Mouse (Mus musculus) right cerebral cortex, adult 18-20 months (tissue): Measurements from ENCODE around the gene Tmem266.

Experiments used
- DNase-seq: peaks from one replicate; pipeline ENCODE4 v3.0.0; 2022; ENCODE audit warnings: mixed read lengths

The Tmem266 gene

DNA sequence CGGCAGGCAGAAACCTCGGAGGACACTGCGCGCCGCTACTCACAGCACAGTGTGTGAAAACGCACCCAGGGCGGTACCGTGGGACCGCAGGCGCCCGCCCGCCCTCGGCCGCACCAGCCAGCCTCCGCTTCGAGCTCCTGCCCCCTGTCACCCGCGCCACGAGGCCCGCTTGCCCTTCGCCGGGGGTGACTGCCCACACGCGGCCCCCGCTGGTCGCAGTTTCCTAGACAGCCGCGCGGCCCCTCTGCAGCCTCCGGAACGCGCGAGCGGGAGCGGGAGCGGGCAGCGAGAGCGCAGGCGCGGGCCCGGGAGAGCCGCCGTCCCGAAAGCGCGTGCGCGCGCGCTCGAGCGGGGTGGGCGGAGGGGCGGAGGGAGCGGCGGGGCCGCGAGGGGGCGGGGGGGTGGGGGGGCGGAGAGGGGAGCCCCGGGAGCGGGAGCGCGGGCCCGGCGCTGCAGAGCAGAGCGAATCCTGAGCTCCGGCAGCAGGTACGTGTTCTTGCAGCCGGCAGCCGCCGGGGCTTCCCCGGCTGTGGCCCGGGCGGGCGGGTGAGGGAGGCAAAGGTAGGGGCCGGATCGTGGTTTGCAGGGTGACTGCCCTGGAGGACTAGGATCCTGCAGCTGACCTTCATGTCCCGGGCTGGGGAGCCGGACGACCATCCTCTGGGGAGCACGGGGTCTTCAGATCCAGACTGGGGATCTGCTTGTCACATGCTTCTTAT lies at the start of gene Tmem266, which contains the start of gene Nrg4:
Tmem266 (plus strand) TSS at position 399 of the 719 bp plus-strand sequence.
Nrg4 (minus strand) TSS at position 330 of the 719 bp plus-strand sequence.
- DNase-seq = peak; percentile 83

- no peak for DNase-seq
Measured at GRCm38 (mm10) chr9:55277562-55277961, 49.2 kb upstream of the Tmem266 start.

DNA sequence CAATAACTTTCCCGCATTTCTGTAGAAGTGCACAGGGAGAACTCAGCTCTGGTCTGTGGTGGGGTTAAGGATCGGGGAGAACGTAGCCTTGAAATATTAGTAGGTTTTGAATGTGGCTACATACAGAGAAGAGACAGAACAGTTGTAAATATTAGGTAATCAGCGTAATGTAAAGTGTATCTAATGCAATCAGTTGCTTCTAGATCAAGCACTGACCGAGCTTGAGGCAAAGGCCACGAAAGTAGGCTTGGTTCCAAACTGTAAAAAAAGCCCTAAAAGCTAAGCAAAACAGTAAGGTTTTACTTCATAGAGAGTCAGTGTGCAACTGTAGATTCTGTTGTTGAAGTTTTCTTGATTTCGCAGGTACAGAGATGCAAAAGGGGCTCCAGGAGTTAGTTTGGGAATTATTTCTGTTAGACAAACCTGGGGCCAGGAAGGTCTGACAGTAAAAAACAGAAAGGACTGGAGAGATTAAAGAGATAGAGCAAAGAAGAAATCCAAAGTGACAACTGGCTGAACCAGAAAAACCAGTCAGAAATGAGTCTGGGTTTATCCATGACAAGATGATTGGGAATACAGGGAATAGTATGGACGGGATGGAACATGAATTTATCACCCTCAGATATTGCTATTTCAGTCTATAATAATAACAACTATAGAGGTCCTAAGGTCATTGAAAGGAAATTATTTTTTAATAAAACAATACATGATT lies 47.4 kb upstream of the Tmem266 start:
- DNase-seq = no peak

DNA sequence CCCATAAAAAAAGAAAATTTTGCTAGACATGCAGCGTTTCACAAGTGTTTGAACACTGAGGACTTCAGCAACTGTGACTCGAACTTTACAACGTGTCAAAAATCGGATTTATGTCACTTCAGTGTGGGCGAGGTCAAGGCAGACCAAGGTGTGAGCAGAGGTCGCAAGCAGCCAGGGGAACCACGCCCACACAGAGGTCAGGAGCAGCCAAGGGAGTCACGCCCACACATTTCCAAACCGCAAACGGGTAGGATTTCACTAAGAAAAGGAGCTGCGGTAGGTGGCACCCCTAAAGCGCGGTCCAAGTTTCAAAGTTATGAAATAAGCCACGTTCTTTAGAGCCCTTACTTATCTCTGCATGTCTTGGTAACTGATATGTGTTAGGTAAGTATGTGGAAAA lies 43.2 kb upstream of the Tmem266 start:
- no peak for DNase-seq

- no peak for DNase-seq
Measured at GRCm38 (mm10) chr9:55285197-55285596, 41.5 kb upstream of the Tmem266 start.

DNA sequence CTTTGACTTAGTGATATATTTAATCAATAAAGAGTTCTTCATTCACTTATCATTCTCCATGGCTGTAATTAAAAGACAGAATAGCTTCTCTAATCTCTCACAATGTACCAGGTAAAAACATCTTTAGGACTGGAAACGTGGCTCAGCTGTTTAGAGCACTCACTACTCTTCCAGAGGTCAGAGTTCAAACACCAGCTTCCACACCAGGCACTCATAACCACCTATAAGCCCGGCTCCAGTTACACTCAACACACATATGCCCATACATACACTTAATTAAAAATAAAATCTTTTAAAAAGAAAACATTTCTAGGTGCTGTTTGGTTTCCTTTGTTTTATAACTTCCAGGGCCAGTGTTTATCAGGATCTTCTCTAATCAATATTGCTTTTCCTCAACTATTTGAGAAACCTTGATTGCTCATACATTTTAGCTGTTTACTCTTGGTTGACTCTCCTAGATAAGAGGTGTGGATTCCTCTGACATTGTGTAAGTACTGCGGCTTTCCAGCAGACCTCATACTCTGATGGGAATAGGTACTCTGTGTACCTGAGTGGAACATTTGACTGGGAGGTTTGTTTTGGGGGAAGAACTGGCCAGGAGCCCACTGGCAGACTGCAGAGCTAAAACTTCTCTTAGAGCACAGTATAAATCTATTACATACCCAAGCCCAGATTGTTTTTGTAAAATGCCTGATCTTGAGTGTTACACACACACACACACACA lies 37.1 kb upstream of the Tmem266 start:
- no peak for DNase-seq

GRCm38 (mm10) chr9:55291966-55292365 lies 34.7 kb upstream of the Tmem266 start:
- DNase-seq = no peak

DNA sequence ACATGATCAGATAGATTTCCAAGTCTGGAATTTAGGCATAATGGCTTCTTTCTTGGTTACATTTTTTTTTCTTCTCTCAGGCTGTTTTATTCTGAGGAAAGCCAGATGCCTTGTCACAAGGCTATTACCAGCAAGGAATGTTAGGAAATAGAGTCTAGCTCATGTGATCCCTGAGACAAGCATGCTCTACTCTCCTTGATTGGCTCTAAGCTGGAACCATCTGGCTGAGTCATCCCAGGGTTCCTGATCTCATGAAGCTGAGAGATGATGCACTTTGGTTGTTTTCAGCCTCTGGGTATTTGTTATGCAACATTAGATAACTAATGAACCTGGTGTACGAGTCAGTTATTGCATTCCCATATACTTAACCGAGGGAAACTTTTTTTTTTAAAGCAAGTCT lies 30.5 kb upstream of the Tmem266 start:
- no peak for DNase-seq

DNA sequence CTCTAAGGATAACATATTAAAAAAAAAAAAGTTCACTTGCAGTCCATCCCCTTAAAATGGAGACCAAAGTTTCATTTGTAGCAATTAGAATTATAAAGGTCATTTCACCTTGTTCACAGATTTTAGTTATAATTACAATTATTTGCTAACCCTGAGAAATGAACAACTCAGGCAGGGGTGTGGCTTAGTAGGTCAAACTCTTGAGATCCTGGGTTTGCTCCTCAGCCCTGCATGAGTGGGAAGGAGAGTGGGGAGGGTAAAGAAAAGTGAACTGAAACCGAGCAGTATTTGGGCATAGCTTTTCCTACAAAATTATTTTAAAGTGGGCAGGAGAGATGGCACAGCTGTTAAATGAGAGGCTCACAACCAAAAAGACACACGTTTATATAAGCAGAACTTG lies 19.6 kb upstream of the Tmem266 start:
- DNase-seq = no peak

DNA sequence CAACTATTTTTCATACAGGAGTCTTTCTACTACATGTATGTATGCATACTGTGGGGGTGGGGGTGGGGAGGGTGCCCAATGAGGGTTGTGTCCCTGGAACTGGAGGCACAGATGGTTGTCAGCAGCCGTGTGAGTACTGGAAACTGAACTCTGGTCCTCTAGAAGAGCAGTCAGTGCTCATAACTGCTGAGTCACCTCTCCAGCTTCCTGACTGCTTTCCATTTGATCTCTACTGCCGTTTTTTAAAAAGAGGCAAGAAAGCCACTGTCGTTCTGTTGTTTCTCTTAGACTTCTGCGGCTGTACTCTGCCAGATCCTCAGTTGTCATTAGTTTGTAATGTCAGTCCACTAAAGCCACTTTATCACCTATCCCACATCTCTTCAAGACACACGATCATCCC lies 19.2 kb upstream of the Tmem266 start:
- no peak for DNase-seq

DNA sequence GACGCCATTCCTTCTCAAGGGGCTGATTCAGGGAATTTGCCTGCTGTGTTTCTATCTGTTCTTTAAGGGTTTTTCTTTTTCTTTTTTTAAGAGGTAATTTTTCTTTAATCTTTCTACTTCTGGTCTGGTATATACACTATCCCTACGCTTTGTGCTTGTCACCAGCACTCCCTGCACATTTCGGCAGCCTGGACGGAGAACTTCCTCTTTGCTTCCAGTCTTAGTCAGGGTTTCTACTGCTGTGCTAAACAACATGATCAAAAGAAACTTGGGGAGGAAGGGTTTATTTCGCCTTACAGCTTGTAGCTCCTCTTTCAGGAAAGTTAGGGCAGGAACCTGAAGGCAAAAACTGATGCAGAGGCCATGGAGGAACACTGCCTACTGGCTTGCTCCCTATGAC lies 18.3 kb upstream of the Tmem266 start:
- no peak for DNase-seq

- DNase-seq = peak; percentile 65
Measured at GRCm38 (mm10) chr9:55311560-55311959, 15.2 kb upstream of the Tmem266 start.

DNA sequence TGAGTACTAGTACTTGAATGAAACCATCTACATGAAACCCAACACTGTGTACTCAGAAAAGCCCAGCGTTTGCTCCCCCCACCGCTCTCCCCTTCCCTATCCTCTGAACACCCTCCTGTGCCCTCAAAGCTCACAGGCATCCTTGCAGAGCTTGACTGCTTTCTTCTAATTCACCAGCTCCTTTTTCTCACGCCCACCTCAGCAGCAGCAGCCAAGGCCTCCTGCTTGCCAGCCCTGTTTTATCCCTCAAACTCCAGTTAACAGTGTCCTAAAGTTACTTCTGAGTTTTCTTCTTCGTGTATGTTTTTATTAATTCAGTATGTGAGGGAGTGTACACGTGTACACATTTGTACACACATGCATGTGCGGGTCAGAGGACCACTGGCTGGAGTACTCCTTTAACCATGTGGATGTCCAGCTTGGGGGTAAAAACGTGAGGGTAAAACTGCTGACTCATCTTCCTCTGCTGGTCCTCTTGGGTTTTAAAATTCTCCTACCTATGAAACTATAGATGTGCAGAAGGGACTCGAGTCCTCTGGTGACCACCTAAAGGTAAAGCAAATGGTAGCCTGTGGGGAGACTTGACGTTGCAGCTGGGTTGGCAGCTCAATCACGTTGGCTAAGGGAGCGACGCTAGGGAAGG lies 13.0 kb upstream of the Tmem266 start:
- no peak for DNase-seq

DNA sequence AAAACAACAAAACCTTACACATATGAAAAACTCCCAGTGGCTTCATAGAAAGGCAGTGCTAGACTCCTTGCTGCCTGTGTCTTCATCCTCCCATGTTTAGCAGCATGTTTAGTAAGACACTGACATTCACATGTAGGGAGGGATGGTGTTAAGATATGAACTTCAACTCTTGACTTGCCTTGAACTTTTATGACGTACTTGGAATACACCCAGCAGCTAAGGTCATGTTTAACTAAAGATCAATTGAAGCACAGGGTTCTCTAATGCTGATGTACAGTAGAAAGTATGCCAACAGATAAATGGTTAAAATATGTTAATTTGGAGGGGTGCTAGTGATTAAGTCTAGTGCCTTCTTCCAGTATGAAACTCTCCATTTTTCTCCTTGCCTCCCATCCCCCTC lies 4.1 kb upstream of the Tmem266 start:
- no peak for DNase-seq

- no peak for DNase-seq
Measured at GRCm38 (mm10) chr9:55324085-55324484, 2.6 kb upstream of the Tmem266 start.

GRCm38 (mm10) chr9:55324516-55324915 lies 2.2 kb upstream of the Tmem266 start:
- DNase-seq = no peak

DNA sequence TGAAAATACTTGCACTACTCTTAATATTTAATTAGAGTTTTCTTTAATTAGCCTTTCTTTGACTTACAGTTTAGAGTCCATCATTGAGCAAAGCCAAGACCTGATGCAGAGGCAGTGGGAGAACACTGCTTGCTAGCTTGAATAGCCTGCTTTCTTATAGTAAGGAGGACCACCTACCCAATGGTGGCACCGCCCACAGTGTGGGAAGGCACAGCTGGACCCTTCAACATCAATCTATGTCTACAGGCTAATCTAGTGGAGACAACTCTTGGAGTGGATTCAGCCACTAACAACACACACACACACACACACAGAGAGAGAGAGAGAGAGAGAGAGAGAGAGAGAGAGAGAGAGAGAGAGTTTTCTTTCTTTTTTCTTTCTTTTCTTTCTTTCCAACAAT lies 1.7 kb upstream of the Tmem266 start:
- DNase-seq = no peak

DNA sequence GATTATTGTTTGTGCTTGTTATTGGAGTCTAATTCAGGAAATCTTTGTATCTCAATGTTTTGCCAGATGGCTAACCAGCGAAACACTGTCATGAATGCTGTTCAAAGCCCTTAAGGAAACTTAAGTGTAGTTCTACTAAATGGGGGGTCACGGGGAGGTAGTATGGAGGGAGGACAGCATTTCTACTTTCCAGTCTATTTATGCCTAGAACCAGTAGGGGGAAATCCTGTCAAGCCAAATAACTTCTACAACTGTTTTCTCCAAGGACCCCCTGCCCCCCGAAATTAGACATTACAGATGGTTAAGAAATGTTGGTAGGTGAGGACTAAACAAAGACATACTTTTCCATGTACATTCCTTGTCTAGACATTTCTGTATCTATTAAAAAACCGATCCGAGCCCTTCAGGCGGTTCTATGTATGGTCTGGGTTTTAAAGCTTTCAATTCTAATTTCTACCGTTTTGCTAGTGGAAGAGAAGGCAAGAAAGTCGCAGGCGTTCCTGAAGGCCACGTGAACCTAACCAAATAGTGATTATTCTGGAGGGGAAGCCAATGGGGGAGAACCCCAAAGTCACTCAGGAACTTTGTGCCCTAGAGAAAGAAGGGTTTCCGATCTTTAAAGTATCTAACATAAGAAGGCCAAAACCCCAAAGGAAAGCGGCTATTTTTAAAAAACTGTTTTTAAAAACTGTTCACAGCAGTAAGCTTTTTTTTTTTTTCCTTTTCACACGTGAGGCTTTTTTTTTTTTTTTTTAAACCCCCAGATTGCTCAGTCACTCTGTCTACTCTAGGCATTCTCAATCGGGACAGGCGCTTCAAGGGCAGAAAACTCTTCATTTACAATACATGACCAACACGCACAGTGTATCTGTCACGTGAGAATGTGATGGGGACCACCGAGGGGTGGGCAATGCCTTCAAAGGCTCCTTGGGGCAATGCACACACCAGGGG lies 874 bp upstream of the Tmem266 start:
- DNase-seq = no peak

DNA sequence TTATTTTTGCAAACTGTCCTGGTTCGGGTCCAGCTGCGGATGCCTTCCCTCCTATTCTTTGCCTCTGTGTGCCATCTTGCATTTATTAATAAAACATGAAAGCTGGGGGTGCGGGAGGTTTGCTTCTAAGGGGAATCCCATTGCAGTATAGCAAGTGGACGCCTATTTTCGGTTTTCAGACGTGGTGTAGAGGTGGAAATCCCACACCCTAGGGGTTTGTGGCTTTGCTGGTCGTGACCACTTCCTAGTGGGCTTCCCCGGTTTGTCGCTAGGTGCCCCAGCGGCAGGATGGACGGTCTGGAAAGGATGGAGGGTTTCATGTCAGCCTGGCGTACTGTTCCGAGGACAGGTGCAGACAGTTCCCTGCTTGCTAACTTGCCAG lies 512 bp downstream of the Tmem266 start:
- no peak for DNase-seq

GRCm38 (mm10) chr9:55328151-55328918 lies 1.6 kb downstream of the Tmem266 start:
- DNase-seq = no peak

GRCm38 (mm10) chr9:55329401-55329800 lies 2.7 kb downstream of the Tmem266 start:
- DNase-seq = no peak
